Mouse (Mus musculus) telencephalon, adult 2 months (tissue): ENCODE measurements around the gene Abr.

Source experiments
- DNase-seq: peaks from one replicate; pipeline ENCODE4 v3.0.0-alpha.2; 2011; ENCODE audit warnings: low read depth, low spot score

Gene Abr

GRCm38 (mm10) chr11:76494360-76495126, 127.6 kb downstream of the Abr start:
- DNase-seq = no peak

DNA sequence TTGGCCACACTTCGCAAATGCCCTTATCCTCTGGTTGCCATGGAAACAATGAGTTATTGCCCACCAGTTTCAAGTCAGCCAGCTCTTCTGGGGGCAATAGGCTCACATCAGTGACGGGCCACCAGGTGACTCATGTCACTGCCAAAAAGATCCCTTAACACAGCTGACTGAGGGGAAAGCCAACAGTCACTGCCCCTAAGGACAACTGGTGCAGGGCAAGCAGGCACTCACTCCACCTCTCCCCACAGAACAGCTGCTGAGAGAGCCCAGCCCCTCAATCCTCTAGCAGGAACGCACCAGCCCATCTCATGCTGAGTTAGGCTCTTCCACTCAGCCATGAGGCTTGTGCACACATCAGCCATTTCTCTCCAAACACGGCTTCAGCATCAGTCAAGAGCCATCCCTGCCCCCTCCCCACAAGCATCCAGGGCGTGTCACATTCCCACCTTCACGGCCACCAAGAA, 128.3 kb downstream of the Abr start:
- DNase-seq = no peak

DNA sequence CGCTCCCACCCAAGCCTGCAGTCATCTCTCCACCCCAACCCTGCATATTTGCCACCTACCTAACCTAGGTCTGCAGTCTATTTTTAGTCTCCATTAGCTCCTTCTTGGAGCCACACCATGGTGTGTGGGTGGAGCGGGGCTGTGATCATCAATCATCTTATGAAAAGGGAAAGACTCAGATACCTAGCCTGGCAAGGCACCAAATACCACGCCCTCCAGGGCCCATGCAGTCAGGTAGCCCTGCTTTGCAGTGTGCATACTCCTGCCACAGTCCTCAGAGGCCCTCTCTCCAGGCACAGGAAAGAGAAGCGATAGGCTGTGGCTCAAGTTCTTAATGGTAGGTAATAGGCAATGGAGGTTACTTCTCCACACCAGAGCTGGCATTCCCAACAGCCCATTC, 128.9 kb downstream of the Abr start:
- DNase-seq = no peak

DNA sequence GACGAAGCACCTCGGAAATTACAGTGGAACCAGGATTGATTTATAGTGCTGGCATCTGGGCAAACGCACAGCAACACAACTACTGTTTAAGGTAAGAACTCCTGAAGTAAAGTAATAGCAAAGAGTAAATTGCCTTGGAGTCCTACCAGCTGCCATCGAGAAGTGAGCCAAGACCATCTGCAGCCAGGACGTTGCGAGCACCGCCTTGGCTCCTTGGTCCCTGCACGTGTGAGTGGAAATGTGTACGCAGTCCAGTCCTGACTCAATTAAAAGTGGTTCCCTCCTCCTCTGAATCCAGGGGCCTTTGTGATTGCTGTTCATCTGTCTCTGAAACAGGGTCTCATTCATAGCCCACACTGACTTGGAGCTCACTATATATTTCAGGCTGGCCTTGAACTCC, 130.3 kb downstream of the Abr start:
- no peak for DNase-seq

DNA sequence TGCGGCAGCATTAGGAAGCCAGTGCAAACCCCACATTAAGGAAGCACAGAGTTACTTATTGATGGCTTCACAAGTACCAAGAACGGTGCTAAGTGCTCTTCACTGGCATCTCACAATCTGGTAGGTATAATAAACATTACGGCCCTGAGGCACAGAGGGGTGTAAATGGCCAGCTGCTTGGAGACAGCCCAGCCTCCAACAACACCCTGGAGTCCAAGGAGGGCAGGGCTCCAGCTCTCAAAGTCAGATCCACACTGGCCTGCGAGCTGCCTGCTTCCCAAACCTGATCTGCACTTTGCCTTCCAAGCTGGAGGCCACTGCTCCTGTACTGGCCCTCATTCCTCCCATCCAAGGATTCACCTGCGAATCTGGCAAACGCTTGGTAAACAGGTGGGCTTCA, 132.7 kb downstream of the Abr start:
- DNase-seq = no peak

DNA sequence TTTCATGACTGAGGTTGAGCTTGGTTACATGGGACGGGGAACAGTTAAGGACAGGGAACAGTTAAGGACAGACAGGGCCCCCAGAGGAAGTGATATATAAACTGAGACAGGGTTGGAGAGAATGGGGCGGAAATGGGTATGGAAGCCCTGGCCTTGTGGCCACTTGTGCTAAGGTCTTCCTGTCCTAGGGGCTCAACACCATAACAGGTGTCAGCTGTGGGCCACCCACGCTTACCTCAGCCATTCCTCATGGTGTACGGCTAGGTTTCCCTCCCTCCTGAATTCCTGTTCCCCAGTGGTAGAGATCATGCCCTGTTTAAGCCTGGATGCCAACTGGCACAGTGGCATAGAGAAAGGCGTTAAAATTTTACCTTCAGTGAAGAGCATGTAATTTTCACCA, 135.1 kb downstream of the Abr start:
- DNase-seq = no peak

DNA sequence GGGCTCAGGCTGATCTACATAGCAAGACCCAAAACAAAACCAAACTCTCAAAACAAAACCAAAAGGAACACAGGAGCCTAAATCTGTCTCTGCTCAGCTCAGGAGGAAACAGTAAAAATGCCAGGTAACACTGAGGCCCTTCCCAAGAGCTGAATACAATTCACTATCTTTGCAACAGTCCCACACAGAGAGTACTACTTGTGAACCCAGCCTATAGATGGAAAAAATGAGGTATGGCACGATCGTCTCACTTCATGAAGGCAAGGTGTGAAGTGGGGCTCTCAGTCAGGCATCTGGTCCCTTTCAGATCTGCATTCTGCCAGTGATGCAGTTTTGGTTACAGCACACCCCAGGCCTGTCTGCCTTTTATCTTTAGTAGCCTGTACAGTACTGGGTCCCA, 138.1 kb downstream of the Abr start:
- no peak for DNase-seq

- DNase-seq = no peak
Measured at GRCm38 (mm10) chr11:76483171-76483727, 138.9 kb downstream of the Abr start.

- DNase-seq = no peak
Measured at GRCm38 (mm10) chr11:76482697-76483096, 139.4 kb downstream of the Abr start.

- no peak for DNase-seq
Measured at GRCm38 (mm10) chr11:76482183-76482582, 139.9 kb downstream of the Abr start.

DNA sequence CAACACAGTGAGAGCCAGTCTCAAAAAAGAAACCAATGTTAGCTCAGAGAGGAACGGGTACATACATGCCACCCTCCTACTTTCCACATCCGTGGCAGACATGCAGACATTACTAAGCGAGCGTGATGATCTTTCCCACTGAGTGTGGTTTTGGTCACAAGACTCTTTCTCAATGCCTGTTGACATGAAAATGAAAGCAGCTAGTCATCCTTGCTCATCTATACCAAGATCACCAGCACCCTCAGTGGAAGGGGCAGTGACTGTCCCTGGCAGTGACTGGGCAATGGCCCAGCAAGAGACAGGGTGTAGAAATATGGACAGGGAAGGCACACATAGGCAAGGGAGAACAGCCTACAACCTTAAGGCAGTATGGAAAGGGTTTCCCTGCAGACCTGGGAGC, 142.4 kb downstream of the Abr start:
- no peak for DNase-seq

DNA sequence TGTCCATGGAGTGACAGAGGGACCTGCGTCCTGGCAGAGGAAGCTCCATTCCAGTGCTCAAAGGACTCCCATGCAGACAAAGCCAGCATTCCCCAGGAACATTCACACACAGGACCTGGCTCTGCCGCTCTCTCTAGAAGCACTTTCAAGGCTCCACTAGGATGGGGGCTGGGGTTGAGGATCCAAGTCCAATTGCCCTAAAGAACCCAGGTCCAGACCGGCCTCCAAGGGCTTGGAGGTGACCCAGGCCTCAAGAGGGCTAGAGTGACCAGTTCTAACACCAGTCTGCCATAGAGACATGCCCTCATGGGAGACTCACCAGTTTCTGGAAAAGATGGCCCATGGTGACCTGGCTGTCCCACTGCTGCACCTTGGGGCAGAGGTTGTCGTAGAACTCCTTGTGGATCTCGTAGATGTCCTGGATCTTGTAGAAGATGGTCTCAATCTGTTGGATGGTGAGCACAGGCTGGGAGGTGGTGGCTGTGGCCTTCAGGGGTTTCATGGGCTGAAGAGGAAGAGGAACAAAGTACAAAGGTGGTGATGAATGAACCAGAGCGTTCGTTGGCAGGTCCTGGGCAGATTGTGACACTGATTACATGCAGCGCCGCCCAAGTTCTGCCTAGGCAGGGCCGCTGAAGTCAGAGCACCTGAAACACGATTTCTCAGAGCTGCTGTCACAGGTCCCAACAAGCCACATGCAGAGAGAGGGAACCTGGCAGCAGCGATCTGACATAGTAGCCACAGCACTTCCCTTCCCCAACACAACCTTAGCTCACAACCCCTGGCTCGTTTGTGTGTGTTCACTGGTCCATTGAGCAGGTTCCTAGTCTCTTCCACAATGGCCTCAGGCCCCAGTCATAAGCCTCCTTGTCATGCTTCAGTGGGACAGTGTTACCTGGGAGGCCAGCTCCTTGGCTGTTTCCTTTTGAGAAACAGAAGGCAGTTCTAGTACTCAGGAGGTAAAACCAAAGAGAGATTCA, 143.1 kb downstream of the Abr start:
- no peak for DNase-seq

DNA sequence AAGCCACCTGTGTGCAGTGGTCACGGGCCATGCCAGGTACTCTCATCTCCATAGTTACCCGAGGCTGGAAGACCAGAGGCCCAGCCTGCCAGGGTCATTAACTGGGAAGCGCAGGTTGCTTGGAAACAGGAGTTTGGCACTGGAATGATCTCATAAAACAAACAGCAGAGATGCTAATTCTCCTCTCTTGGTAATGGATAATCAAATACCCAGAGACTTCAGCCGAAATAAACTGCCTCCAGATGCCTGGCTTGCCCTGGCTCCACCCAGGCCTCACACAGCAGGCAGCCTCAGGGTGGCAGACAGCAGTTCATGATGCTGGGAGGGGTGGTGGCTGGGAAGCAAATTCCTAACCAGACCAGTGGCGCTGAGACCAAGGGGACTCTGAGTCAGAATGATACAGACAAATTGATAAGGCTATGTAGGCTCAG, 145.0 kb downstream of the Abr start:
- DNase-seq = no peak

DNA sequence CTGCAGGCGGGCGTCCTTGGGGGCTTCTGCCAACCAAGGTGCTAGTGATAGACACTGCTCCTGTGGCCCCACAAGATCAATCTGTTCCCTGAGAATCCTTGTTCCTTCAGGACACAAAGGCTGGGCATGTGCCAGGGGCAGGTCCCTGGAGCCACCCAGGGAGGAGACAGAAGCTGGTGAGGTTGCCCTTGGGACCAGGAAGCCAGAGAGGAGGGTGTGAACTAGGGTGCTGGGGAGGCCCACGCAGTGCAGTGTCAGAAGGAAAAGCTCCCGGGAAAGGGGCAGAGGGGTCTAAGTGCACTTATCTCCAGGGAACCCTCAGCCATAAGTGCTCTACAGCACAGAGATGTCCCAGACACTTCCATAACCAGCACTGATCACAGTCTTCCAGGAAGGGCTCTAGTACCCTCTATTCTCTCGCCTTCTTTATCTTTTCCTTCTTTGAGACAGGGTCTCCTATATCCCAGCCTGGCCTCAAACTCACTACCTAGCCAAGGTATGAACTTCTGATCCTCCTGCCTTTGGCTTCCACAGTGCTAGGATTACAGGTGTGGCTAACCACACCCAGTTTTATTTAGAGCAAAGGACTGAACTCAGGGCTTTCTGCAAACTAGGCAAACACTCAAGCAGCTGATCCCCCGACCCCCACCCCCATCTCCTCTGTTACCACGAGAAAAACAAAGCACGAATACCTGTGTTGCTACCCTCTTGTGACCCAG, 145.6 kb downstream of the Abr start:
- no peak for DNase-seq

DNA sequence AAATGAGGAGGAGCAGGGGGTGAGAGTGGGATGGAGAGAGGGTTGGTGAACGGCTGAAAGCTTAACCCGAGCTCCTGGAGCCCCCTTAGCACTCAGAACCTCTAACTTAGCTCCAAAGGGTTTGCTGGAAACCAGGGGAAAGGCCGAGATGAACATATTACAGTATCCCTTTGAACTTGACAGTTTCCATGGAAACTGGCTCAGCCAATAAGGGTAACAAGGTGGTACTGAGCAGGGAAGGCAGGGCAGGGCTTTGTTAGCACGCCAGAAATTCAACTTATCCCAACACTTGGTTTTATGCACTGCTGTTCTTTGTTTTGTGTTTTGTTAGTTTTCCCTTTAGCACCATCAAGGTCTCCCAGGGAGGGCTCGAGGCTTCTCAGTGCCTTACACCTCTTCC, 149.5 kb downstream of the Abr start:
- DNase-seq = no peak

DNA sequence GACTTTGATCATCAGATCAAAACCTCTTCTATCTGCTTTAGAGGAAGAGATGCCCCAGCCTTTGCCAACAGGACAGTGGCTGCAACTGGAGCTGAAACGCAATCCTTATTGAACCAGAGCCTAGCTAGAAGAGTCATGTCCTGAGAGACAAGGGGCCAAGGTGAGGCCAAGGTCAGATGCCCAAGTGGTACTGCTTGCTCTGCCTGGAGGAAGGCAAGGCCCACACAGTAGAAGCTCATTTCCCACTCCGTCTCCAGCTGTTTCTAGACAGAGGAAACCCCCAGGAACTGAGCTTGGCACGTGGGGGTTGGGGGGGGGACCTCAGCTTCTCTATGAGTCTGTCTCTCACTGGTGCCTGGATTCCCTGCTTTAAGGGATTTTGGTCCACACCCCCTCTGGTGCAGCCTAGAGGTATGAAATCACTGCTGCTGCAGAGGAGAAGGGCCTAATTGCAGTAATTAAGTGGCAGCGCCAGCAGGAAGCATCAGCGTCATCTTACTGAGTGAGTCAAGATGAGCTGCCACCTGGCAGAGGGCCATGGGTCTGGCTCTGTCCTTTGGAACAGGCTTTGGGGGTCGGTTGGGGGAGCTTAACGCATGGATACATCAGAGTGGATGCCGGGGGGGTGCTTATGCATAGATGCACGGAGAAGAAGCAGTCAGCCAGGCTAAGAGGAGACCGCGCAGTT, 152.7 kb downstream of the Abr start:
- DNase-seq = no peak

- peak; percentile 88 for DNase-seq
Measured at GRCm38 (mm10) chr11:76468347-76468746, 153.8 kb downstream of the Abr start.

DNA sequence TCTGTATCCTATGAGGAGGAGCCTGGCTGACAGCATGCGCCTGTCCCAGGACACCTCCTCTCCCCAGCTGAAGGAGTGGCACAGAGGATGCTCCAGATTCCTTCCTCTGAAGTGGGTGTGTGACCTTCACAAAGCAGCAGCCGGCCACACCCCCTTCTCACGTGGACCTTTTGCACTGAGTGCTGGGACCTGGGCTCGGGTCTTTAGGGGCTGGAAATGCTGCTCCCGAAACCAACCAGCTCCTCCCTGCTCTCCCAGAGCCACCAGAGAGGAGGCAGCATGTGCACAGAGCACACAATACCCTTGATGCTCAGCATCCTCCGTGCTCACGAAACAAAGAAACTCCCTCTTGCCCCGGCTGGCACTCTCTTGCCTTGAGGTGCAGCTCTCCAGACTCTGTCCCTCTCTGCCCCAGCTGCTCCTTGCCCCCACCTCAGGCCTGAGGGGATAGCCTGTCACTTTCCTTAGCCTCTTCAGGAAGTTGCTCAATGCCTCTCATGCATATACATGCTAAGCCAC, 154.6 kb downstream of the Abr start:
- DNase-seq = no peak

DNA sequence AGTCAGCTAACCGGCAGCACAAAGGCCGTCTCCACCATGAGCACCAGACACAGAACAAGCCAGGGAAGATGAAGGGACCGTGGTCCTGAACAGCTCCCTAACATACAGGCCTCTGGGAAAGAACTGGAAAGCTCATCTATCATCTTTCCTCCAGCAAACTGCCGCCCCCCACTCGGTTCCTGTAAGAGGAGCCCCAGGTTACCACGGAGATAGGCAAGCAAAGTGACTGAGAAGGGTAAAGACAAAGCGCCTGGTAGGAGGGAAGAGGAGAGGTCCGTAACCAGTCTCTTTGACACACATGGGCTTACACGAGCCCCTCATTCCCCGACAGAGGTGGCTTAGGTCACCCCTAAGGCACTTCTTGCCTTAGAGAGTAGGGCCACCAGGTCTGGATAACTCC, 155.0 kb downstream of the Abr start:
- DNase-seq = no peak

- no peak for DNase-seq
Measured at GRCm38 (mm10) chr11:76465879-76466278, 156.2 kb downstream of the Abr start.

DNA sequence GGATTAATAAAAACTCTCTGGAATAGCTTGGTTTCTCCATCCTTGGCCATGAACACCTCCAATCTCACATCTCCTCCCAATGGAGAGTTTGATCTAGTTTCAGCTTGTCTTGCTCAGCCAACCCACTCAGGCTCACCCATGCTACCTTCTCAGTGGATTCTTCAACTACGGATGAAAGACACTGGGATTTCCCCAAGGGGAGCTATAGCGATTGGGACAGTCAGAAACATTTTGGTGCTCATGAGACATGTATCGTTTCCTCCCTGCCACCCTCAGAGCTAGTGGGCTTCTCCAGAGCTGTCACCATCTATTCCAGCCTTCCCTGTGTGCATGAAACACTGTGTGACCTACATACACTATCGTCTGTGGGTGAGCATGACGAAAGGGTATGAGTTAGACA, 160.4 kb downstream of the Abr start:
- no peak for DNase-seq
